In genomic region chr7:128374156-128374555, GRCm38 (mm10) we compare ENCODE assay signal across 28 mouse cellular contexts. TPM values are rescaled to one million over a fixed set of nuclear protein-coding genes. Genes with fewer than 3 reads are reported as not detected.
DNase-seq lines count a peak whose midpoint lies in the region; ATAC-seq and TF ChIP-seq lines count a peak whose summit lies in the region.
"Had no signal": no experiment of that assay in that cellular context is flagged by ENCODE, and none has a peak within 500 bp of the region (broad histone marks: within the 10 kb centered on the region; RNA-seq: fewer than 3 reads in every experiment).

No protein-coding gene starts in this region.

- H3K36me3 ChIP-seq in midbrain, embryonic 11.5 days (ENCODE audit: control insufficient read depth, insufficient read depth, low read length): no peaks in the 10 kb centered on the region
- H3K36me3 ChIP-seq in midbrain, embryonic 13.5 days: 0 out of 2 replicates have a peak, but pooled peaks cover 3% of the 10 kb centered on the region
- no peaks in the 10 kb centered on the region for H3K36me3 ChIP-seq in forebrain, embryonic 12.5 days (replicated peaks)
- H3K36me3 ChIP-seq: embryonic facial prominence, embryonic 12.5 days; forebrain, embryonic 15.5 days had no signal

- no peak for TF ChIP-seq CTCF in layer of hippocampus, adult 2 months (conservative IDR thresholded peaks at IDR 0.05)
- TF ChIP-seq CTCF in left cerebral cortex, adult 2 months (IDR thresholded peaks at IDR 0.05): no peak

- peak; percentile 8 for DNase-seq in midbrain, embryonic 11.5 days (ENCODE audit: low spot score, missing footprints)
- peak; percentile 92 for DNase-seq in T-cell, adult 2 months (ENCODE audit: low spot score)
- peak; percentile 83 for DNase-seq in naive thymus-derived CD4-positive, alpha-beta T cell, adult 2 months (ENCODE audit: low read depth)
- DNase-seq in layer of hippocampus, adult 2 months (ENCODE audit: low spot score in 2 of 2): no peak
- DNase-seq in left cerebral cortex, adult 2 months (ENCODE audit: extremely low spot score in 1 of 2, low spot score in 2 of 2): no peak
- DNase-seq: adrenal gland, postnatal 10 days; cerebellum, adult 9-10 months; cerebellum, postnatal 36 days; embryo, embryonic 11 days; gastrocnemius, adult 2 months; gastrocnemius, postnatal 36 days; heart, adult 18-20 months; heart, postnatal 4 days; kidney, adult 11 months; kidney, postnatal 14 days; left cerebral cortex, postnatal 4 days; liver, postnatal 0 days; lung, postnatal 36 days; midbrain, embryonic 14.5 days; right cerebral cortex, postnatal 4 days had no signal

- intact Hi-C loops in left cerebral cortex, adult 2 months (cut with DNase I): no loop called here

- no peak overlapping the region for H3K9ac ChIP-seq in midbrain, embryonic 11.5 days (ENCODE audit: low read length)
- H3K9ac ChIP-seq in midbrain, embryonic 13.5 days (replicated peaks): no peak overlapping the region
- no peak overlapping the region for H3K9ac ChIP-seq in forebrain, embryonic 12.5 days
- H3K9ac ChIP-seq: embryonic facial prominence, embryonic 12.5 days; forebrain, embryonic 15.5 days; hindbrain, embryonic 13.5 days; liver, embryonic 12.5 days; liver, postnatal 0 days had no signal

- H3K9me3 ChIP-seq in midbrain, embryonic 11.5 days (ENCODE audit: control insufficient read depth, low read length): no peaks in the 10 kb centered on the region; the same call in 1 of the 2 replicates
- no peaks in the 10 kb centered on the region; the same call in 1 of the 2 replicates for H3K9me3 ChIP-seq in midbrain, embryonic 13.5 days
- no peaks in the 10 kb centered on the region for H3K9me3 ChIP-seq in forebrain, embryonic 12.5 days
- H3K9me3 ChIP-seq: embryonic facial prominence, embryonic 12.5 days; forebrain, embryonic 15.5 days; hindbrain, embryonic 13.5 days; liver, embryonic 12.5 days had no signal

- no peak for ATAC-seq in midbrain, embryonic 11.5 days (ENCODE audit: low FRiP score)
- ATAC-seq in midbrain, embryonic 13.5 days: no peak
- no peak for ATAC-seq in forebrain, embryonic 12.5 days (ENCODE audit: low FRiP score)
- ATAC-seq: forebrain, embryonic 15.5 days; liver, embryonic 12.5 days; liver, postnatal 0 days had no signal

- no peak overlapping the region for H3K27ac ChIP-seq in midbrain, embryonic 11.5 days (ENCODE audit: low read depth, low read length)
- H3K27ac ChIP-seq in midbrain, embryonic 13.5 days: no peak overlapping the region
- H3K27ac ChIP-seq in layer of hippocampus, adult 2 months: no peak overlapping the region
- H3K27ac ChIP-seq in left cerebral cortex, adult 2 months: no peak overlapping the region
- no peak overlapping the region for H3K27ac ChIP-seq in forebrain, embryonic 12.5 days
- H3K27ac ChIP-seq: embryonic facial prominence, embryonic 12.5 days; forebrain, embryonic 15.5 days; gastrocnemius, adult 2 months; hindbrain, embryonic 13.5 days; liver, embryonic 12.5 days had no signal

- H3K4me1 ChIP-seq in midbrain, embryonic 11.5 days (ENCODE audit: control insufficient read depth, insufficient read depth, low read length): no peaks in the 10 kb centered on the region
- no peaks in the 10 kb centered on the region for H3K4me1 ChIP-seq in midbrain, embryonic 13.5 days (replicated peaks)
- H3K4me1 ChIP-seq in forebrain, embryonic 12.5 days: no peaks in the 10 kb centered on the region
- H3K4me1 ChIP-seq: embryonic facial prominence, embryonic 12.5 days; forebrain, embryonic 15.5 days; hindbrain, embryonic 13.5 days had no signal

- H3K27me3 ChIP-seq in midbrain, embryonic 11.5 days (ENCODE audit: control insufficient read depth, insufficient read depth, low read length): no peaks in the 10 kb centered on the region
- no peaks in the 10 kb centered on the region for H3K27me3 ChIP-seq in midbrain, embryonic 13.5 days
- H3K27me3 ChIP-seq in forebrain, embryonic 12.5 days: no peaks in the 10 kb centered on the region
- H3K27me3 ChIP-seq: embryonic facial prominence, embryonic 12.5 days; forebrain, embryonic 15.5 days; hindbrain, embryonic 13.5 days; liver, embryonic 12.5 days; megakaryocyte, embryonic 14.5 days had no signal

- no peak overlapping the region for H3K4me3 ChIP-seq in midbrain, embryonic 11.5 days (ENCODE audit: low read depth, low read length)
- H3K4me3 ChIP-seq in midbrain, embryonic 13.5 days (replicated peaks): no peak overlapping the region
- no peak overlapping the region for H3K4me3 ChIP-seq in layer of hippocampus, adult 2 months
- H3K4me3 ChIP-seq in left cerebral cortex, adult 2 months: no peak overlapping the region
- H3K4me3 ChIP-seq in forebrain, embryonic 12.5 days (replicated peaks): no peak overlapping the region
- H3K4me3 ChIP-seq: embryonic facial prominence, embryonic 12.5 days; forebrain, embryonic 15.5 days; gastrocnemius, adult 2 months; hindbrain, embryonic 13.5 days; liver, embryonic 12.5 days; megakaryocyte, embryonic 14.5 days had no signal

- 96% methylated on average over 11 of the region's 11 CpGs for WGBS in midbrain, embryonic 11.5 days
- 92% methylated on average over 11 of the region's 11 CpGs for WGBS in midbrain, embryonic 13.5 days
- WGBS in forebrain, embryonic 12.5 days: 96% methylated on average over 11 of the region's 11 CpGs

- H3K4me2 ChIP-seq in midbrain, embryonic 11.5 days: no peak overlapping the region
- H3K4me2 ChIP-seq in midbrain, embryonic 13.5 days (replicated peaks): no peak overlapping the region
- no peak overlapping the region for H3K4me2 ChIP-seq in forebrain, embryonic 12.5 days
- H3K4me2 ChIP-seq: embryonic facial prominence, embryonic 12.5 days; forebrain, embryonic 15.5 days; heart, embryonic 11.5 days; hindbrain, embryonic 13.5 days; liver, embryonic 12.5 days had no signal

RNA-seq across cellular contexts. Expression of gene Rgs10, which starts 44.4 kb away (rescaled TPM):
- polyA plus RNA-seq in midbrain, embryonic 11.5 days (2014; fragmentation: Nextera tagmentation; extraction: Ambion mirVana): 10.0 and 11.7 TPM in 2 replicates
- 26.1 and 29.6 TPM in 2 replicates for polyA plus RNA-seq in midbrain, embryonic 13.5 days (2015; fragmentation: Nextera tagmentation; extraction: Ambion mirVana)
- total RNA-seq in layer of hippocampus, adult 2 months (2021): 10 to 100 TPM; 43.4 to 44.1 TPM
- 10 to 100 TPM; 46.0 to 47.0 TPM for total RNA-seq in left cerebral cortex, adult 2 months (2021)
- polyA plus RNA-seq in forebrain, embryonic 12.5 days (2016; fragmentation: Nextera tagmentation; extraction: Ambion mirVana): 7.4 and 8.0 TPM in 2 replicates

Comparison
In these comparisons a context has a peak if more than half of its experiments do, and no peak if none do; other contexts are left out.
1. DNase-seq: peak in midbrain, embryonic 11.5 days (single experiment), T-cell, adult 2 months (single experiment) and naive thymus-derived CD4-positive, alpha-beta T cell, adult 2 months (single experiment); none in layer of hippocampus, adult 2 months (0 of 2) and left cerebral cortex, adult 2 months (0 of 2).